Mouse (Mus musculus): ENCODE measurements at regions not wholly inside any gene's neighbourhood (a gene's known extent, or its start where the extent isn't known, plus 50 kb on each side); places are given as distances from the start of the nearest gene placed in this dataset.
"Not testable (repeated sequence)": the region's sequence is repeated elsewhere in the genome, so short reads cannot be mapped to it uniquely, and the experiment has no call there.

DNA sequence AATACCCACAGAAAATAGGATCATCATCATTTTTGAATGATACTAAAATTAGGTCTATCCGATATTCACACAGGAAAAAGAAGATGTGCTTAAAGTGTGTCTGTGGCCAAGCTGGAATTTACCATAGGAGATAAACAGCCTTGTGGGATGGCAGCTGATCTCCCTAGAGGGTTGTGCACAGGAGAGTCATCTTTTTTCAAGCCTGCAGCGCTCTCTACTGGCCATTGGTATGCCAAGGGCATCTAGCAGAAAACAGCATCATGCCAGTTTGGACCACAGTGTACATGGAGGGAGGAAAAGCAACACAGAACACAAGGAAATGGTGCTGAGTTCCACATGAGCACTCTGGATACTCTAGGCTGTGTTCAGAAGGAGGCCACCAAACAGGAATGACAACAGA is 74.1 kb upstream of the Diaph3 start:
- H3K9me3 ChIP-seq, result no peaks in the 10 kb centered on the region
- no peak overlapping the region for H3K4me3 ChIP-seq (replicated peaks)
- H3K9ac ChIP-seq, result no peak overlapping the region
- no peaks in the 10 kb centered on the region for H3K36me3 ChIP-seq (replicated peaks)
- ATAC-seq (ENCODE audit: low FRiP score), result peak; percentile 89
- H3K27ac ChIP-seq, result no peak overlapping the region
- 33% methylated on average over 2 of the region's 2 CpGs for WGBS
- H3K27me3 ChIP-seq, result no peaks in the 10 kb centered on the region
- H3K4me1 ChIP-seq, result no peaks in the 10 kb centered on the region
- no peak overlapping the region for H3K4me2 ChIP-seq

DNA sequence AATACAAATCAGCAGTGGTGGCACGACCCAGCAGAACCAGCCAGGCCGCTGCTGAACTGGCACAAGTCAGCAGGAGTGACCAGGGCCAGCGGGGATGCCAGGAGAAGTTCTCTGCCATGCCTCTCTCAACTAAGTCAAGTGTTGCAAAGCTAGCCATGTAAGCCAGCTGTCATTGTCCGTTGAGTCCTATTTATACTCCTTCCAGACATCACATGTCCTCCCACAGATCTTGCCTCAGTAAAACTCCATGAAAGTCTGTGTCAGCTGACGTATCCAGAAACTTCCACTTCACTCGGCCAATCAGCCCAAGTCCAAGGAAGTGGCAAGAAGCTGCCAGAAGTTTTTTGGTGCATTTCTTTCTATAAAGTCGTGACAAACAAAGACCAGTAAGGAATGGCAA is 76.0 kb upstream of the Diaph3 start:
- Histone ChIP-seq H3K9me3 (no peaks in the 10 kb centered on the region), H3K4me1 (no peaks in the 10 kb centered on the region), H3K27me3 (no peaks in the 10 kb centered on the region), H3K9ac (no peak overlapping the region), H3K36me3 (replicated peaks) (no peaks in the 10 kb centered on the region), H3K27ac (no peak overlapping the region), H3K4me3 (replicated peaks) (no peak overlapping the region), H3K4me2 (no peak overlapping the region)
- WGBS, result 75% methylated on average over 7 of the region's 7 CpGs
- ATAC-seq (ENCODE audit: low FRiP score), result no peak

GRCm38 (mm10) chr14:87219975-87220374 is 78.9 kb upstream of the Diaph3 start:
- H3K4me3 ChIP-seq (replicated peaks), result no peak overlapping the region
- WGBS, result 94% methylated on average over 3 of the region's 3 CpGs
- H3K4me1 ChIP-seq, result no peaks in the 10 kb centered on the region
- ATAC-seq (ENCODE audit: low FRiP score), result no peak
- H3K27ac ChIP-seq, result no peak overlapping the region
- H3K27me3 ChIP-seq, result no peaks in the 10 kb centered on the region
- H3K9me3 ChIP-seq, result no peaks in the 10 kb centered on the region
- no peak overlapping the region for H3K4me2 ChIP-seq
- H3K9ac ChIP-seq, result no peak overlapping the region
- H3K36me3 ChIP-seq (replicated peaks), result no peaks in the 10 kb centered on the region

GRCm38 (mm10) chr14:87224870-87225269 is 83.8 kb upstream of the Diaph3 start:
- H3K9ac ChIP-seq, result no peak overlapping the region
- 76% methylated on average over 5 of the region's 5 CpGs for WGBS
- no peak overlapping the region for H3K4me3 ChIP-seq (replicated peaks)
- ATAC-seq (ENCODE audit: low FRiP score), result no peak
- H3K27ac ChIP-seq, result no peak overlapping the region
- no peaks in the 10 kb centered on the region for H3K27me3 ChIP-seq
- H3K9me3 ChIP-seq, result peaks cover 5% of the 10 kb centered on the region; the same call in 1 of the 2 replicates
- no peaks in the 10 kb centered on the region for H3K36me3 ChIP-seq (replicated peaks)
- H3K4me1 ChIP-seq, result no peaks in the 10 kb centered on the region
- H3K4me2 ChIP-seq, result no peak overlapping the region

- Histone ChIP-seq H3K4me3 (replicated peaks) (no peak overlapping the region), H3K4me2 (no peak overlapping the region), H3K4me1 (no peaks in the 10 kb centered on the region), H3K27ac (no peak overlapping the region), H3K27me3 (no peaks in the 10 kb centered on the region), H3K9ac (no peak overlapping the region), H3K9me3 (no peaks in the 10 kb centered on the region), H3K36me3 (replicated peaks) (no peaks in the 10 kb centered on the region)
- WGBS, result 91% methylated on average over 2 of the region's 2 CpGs
- ATAC-seq (ENCODE audit: low FRiP score), result no peak
Observed at GRCm38 (mm10) chr14:87249258-87249657, 108.2 kb upstream of the Diaph3 start.

DNA sequence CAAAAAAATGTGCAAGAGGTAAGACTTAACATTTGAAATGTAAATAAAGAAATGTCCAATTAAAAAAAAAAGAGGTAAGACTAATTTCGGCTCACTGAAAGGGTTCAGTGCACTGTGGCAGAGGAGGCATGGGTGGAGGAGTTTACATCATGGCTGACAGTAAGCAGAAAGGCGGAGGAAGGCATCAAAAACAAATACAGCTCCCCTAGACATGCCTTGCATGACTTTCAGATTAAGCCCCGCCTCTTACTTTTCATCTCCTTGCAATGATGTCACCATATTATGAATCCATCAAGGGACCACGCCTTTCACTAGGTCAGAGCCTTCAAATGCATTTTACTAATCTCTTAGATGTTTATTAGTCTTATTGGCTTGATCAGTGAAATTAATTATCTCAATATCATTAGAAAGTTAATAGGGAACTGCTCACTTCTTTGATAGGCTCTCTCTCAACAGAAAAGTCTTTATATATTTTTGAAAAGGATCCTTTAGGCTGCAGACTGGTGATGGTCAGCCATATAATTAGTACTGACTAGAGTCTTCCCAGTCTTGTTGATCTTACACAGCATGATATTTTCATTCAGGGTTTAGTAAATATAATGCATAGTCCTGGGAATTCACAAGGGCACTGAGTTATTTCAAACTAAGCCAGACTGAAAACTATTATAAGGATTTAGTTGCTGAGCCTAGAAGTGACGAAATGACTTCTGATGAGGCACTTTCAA is 114.6 kb upstream of the Diaph3 start:
- H3K9ac ChIP-seq, result no peak overlapping the region
- H3K9me3 ChIP-seq, result no peaks in the 10 kb centered on the region
- 73% methylated on average over 5 of the region's 5 CpGs for WGBS
- H3K4me2 ChIP-seq, result no peak overlapping the region
- no peak overlapping the region for H3K27ac ChIP-seq
- H3K4me1 ChIP-seq, result no peaks in the 10 kb centered on the region; the same call in 1 of the 2 replicates
- no peak overlapping the region for H3K4me3 ChIP-seq (replicated peaks)
- ATAC-seq (ENCODE audit: low FRiP score), result no peak
- no peaks in the 10 kb centered on the region for H3K27me3 ChIP-seq
- H3K36me3 ChIP-seq (replicated peaks), result no peaks in the 10 kb centered on the region

GRCm38 (mm10) chr14:87261726-87262125 is 120.7 kb upstream of the Diaph3 start:
- Histone ChIP-seq H3K36me3 (replicated peaks) (no peaks in the 10 kb centered on the region), H3K4me3 (replicated peaks) (no peak overlapping the region), H3K27ac (no peak overlapping the region), H3K4me1 (no peaks in the 10 kb centered on the region), H3K9ac (no peak overlapping the region), H3K9me3 (no peaks in the 10 kb centered on the region), H3K4me2 (no peak overlapping the region), H3K27me3 (no peaks in the 10 kb centered on the region)
- WGBS, result 84% methylated on average over 5 of the region's 5 CpGs
- ATAC-seq (ENCODE audit: low FRiP score), result no peak

GRCm38 (mm10) chr14:87264826-87265225 is 123.8 kb upstream of the Diaph3 start:
- Histone ChIP-seq H3K4me3 (replicated peaks) (no peak overlapping the region), H3K27ac (no peak overlapping the region), H3K27me3 (no peaks in the 10 kb centered on the region), H3K4me1 (no peaks in the 10 kb centered on the region), H3K9ac (no peak overlapping the region), H3K9me3 (no peaks in the 10 kb centered on the region), H3K36me3 (replicated peaks) (no peaks in the 10 kb centered on the region), H3K4me2 (no peak overlapping the region)
- WGBS, result 95% methylated on average over 4 of the region's 4 CpGs
- ATAC-seq (ENCODE audit: low FRiP score), result no peak

DNA sequence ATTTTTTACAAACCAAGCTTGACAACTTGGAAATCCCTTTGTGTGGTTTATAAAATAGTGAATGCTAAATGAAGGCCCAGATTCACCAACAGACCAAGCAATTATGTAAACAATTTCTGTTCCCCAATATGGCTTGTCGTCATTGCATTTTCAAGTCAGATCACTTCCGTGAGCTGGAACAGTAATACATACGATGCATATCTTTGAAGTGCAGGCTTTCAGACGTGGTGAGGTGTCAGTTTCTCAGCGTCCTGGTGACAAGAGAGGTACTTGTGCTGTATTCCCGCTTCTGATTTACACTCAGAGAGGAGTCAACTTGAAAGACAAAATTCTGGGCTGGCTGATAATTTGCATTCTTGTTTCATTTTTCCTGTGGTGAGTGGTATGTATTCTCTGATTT is 125.3 kb upstream of the Diaph3 start:
- H3K9me3 ChIP-seq, result no peaks in the 10 kb centered on the region
- no peaks in the 10 kb centered on the region for H3K27me3 ChIP-seq
- H3K4me2 ChIP-seq, result no peak overlapping the region
- H3K4me1 ChIP-seq, result no peaks in the 10 kb centered on the region
- no peaks in the 10 kb centered on the region for H3K36me3 ChIP-seq (replicated peaks)
- H3K27ac ChIP-seq, result no peak overlapping the region
- 53% methylated on average over 6 of the region's 6 CpGs for WGBS
- no peak for ATAC-seq (ENCODE audit: low FRiP score)
- no peak overlapping the region for H3K4me3 ChIP-seq (replicated peaks)
- no peak overlapping the region for H3K9ac ChIP-seq

- H3K27ac ChIP-seq; H3K4me1 ChIP-seq; H3K9ac ChIP-seq; H3K4me3 ChIP-seq (replicated peaks); ATAC-seq (ENCODE audit: low FRiP score); H3K4me2 ChIP-seq; H3K9me3 ChIP-seq; H3K36me3 ChIP-seq (replicated peaks); H3K27me3 ChIP-seq: not testable (repeated sequence)
- WGBS, result 95% methylated on average over 8 of the region's 8 CpGs
Observed at GRCm38 (mm10) chr14:87289266-87289665, 127.2 kb upstream of the Tdrd3 start.

- Histone ChIP-seq H3K4me2 (no peak overlapping the region), H3K27ac (no peak overlapping the region), H3K27me3 (no peaks in the 10 kb centered on the region), H3K4me1 (no peaks in the 10 kb centered on the region), H3K4me3 (replicated peaks) (no peak overlapping the region), H3K9ac (no peak overlapping the region), H3K36me3 (replicated peaks) (no peaks in the 10 kb centered on the region), H3K9me3 (no peaks in the 10 kb centered on the region)
- WGBS, result 86% methylated on average over 4 of the region's 4 CpGs
- ATAC-seq (ENCODE audit: low FRiP score), result no peak
Observed at GRCm38 (mm10) chr14:87289708-87290243, 126.7 kb upstream of the Tdrd3 start.

- H3K27me3 ChIP-seq, result no peaks in the 10 kb centered on the region
- no peaks in the 10 kb centered on the region for H3K9me3 ChIP-seq
- 84% methylated on average over 3 of the region's 3 CpGs for whole genome bisulfite sequencing
- H3K27ac ChIP-seq, result no peak overlapping the region
- H3K4me1 ChIP-seq, result no peaks in the 10 kb centered on the region
- no peak overlapping the region for H3K4me2 ChIP-seq
- ATAC-seq (ENCODE audit: low FRiP score), result no peak
- no peak overlapping the region for H3K4me3 ChIP-seq (replicated peaks)
- H3K36me3 ChIP-seq (replicated peaks), result no peaks in the 10 kb centered on the region
- H3K9ac ChIP-seq, result no peak overlapping the region
Observed at GRCm38 (mm10) chr14:87295206-87295605, 121.2 kb upstream of the Tdrd3 start.

DNA sequence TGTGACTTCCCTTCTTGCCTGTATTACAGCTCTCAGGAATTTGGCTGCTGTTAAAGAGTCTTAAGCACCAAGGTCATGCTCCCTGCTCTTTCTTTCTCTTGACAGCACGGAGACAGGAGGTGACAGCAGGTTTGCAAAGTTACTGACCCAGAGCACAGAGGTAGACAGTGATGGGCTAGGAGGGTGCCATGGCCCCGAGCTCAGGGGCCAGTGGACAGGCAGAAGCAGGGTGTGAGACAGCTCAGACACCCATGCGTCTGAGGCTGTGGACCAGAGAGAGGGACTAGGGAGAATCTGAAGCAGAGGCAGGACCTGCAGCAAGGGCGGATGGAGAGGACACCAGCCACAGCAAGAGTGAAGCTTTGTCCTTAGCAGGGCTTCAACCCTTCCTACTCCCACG is 119.3 kb upstream of the Tdrd3 start:
- no peak for ATAC-seq (ENCODE audit: low FRiP score)
- Histone ChIP-seq H3K4me2 (no peak overlapping the region), H3K9ac (no peak overlapping the region), H3K36me3 (replicated peaks) (no peaks in the 10 kb centered on the region), H3K9me3 (no peaks in the 10 kb centered on the region), H3K27ac (no peak overlapping the region), H3K4me1 (no peaks in the 10 kb centered on the region), H3K27me3 (no peaks in the 10 kb centered on the region), H3K4me3 (replicated peaks) (no peak overlapping the region)
- 45% methylated on average over 5 of the region's 5 CpGs for WGBS

Data from forebrain, embryonic 12.5 days (tissue).